Mouse (Mus musculus): ENCODE data around the gene Lrmda. TPM values are rescaled to one million over a fixed set of nuclear protein-coding genes. Genes with fewer than 3 reads are reported as not detected.
A peak's percentile ranks its signal among the peaks of the same experiment; 100 is the strongest.

Gene Lrmda
- polyA plus RNA-seq, 1 experiment: 0.51 TPM

GRCm38 (mm10) chr14:22222574-22222973 is 203.1 kb downstream of the Lrmda start:
- H3K4me1 ChIP-seq (replicated peaks; ENCODE audit: control insufficient read depth, insufficient read depth, low read length): no peaks in the 10 kb centered on the region
- H3K27me3 ChIP-seq (ENCODE audit: control insufficient read depth, insufficient read depth, low read length): no peaks in the 10 kb centered on the region
- H3K36me3 ChIP-seq (ENCODE audit: control insufficient read depth, insufficient read depth, low read length): no peaks in the 10 kb centered on the region
- TF ChIP-seq CTCF (IDR thresholded peaks at IDR 0.05; ENCODE audit: borderline replicate concordance, control insufficient read depth, extremely low read depth, insufficient read depth, low read length, poor library complexity) (no peak), POLR2A (IDR thresholded peaks at IDR 0.05; ENCODE audit: control insufficient read depth, extremely low read depth, insufficient read depth, low read length, poor library complexity) (no peak)
- no peak overlapping the region for H3K27ac ChIP-seq (ENCODE audit: control insufficient read depth, insufficient read depth, low read length)
- WGBS: 98% methylated on average over 3 of the region's 3 CpGs
- no peak for DNase-seq
- no peak overlapping the region for H3K4me3 ChIP-seq (ENCODE audit: control insufficient read depth, insufficient read depth, low read length)

GRCm38 (mm10) chr14:22226205-22226604 is 206.7 kb downstream of the Lrmda start:
- Histone ChIP-seq H3K27ac (ENCODE audit: control insufficient read depth, insufficient read depth, low read length) (no peak overlapping the region), H3K36me3 (ENCODE audit: control insufficient read depth, insufficient read depth, low read length) (no peaks in the 10 kb centered on the region), H3K4me1 (replicated peaks; ENCODE audit: control insufficient read depth, insufficient read depth, low read length) (no peaks in the 10 kb centered on the region), H3K27me3 (ENCODE audit: control insufficient read depth, insufficient read depth, low read length) (no peaks in the 10 kb centered on the region), H3K4me3 (ENCODE audit: control insufficient read depth, insufficient read depth, low read length) (no peak overlapping the region)
- DNase-seq: no peak
- TF ChIP-seq CTCF (IDR thresholded peaks at IDR 0.05; ENCODE audit: borderline replicate concordance, control insufficient read depth, extremely low read depth, insufficient read depth, low read length, poor library complexity) (no peak), POLR2A (IDR thresholded peaks at IDR 0.05; ENCODE audit: control insufficient read depth, extremely low read depth, insufficient read depth, low read length, poor library complexity) (no peak)
- WGBS: 47% methylated on average over 2 of the region's 2 CpGs

GRCm38 (mm10) chr14:22228253-22228968 is 208.9 kb downstream of the Lrmda start:
- H3K36me3 ChIP-seq (ENCODE audit: control insufficient read depth, insufficient read depth, low read length): no peaks in the 10 kb centered on the region
- 90% methylated on average over 7 of the region's 7 CpGs for WGBS

DNA sequence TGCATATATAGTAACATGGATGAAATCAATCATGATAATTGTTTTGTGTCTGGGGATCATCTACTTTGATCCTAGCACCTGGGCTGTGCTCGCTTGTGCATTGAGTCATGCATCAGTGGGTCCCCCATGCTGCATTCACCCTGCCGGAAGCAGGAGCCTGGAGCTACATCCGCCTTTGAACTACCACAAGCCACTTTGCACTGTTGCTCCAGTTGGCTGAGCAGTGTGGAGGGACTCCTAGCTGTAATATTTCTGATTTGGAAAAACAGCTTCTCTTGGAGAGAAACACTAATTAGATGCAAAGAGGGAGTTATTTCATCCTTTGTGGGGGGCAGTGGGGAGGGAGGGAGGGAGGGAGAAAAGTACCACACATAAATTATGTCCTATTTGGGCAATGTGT is 220.8 kb downstream of the Lrmda start:
- WGBS: 93% methylated on average over 3 of the region's 3 CpGs

More at GRCm38 (mm10) chr14:22228253-22228968, 208.9 kb downstream of the Lrmda start:
- DNase-seq: no peak
- Histone ChIP-seq H3K27me3 (ENCODE audit: control insufficient read depth, insufficient read depth, low read length) (no peaks in the 10 kb centered on the region), H3K4me1 (replicated peaks; ENCODE audit: control insufficient read depth, insufficient read depth, low read length) (no peaks in the 10 kb centered on the region), H3K27ac (ENCODE audit: control insufficient read depth, insufficient read depth, low read length) (no peak overlapping the region), H3K4me3 (ENCODE audit: control insufficient read depth, insufficient read depth, low read length) (no peak overlapping the region)
- no peak for TF ChIP-seq CTCF (IDR thresholded peaks at IDR 0.05; ENCODE audit: borderline replicate concordance, control insufficient read depth, extremely low read depth, insufficient read depth, low read length, poor library complexity)
- TF ChIP-seq POLR2A (IDR thresholded peaks at IDR 0.05; ENCODE audit: control insufficient read depth, extremely low read depth, insufficient read depth, low read length, poor library complexity): no peak

DNA sequence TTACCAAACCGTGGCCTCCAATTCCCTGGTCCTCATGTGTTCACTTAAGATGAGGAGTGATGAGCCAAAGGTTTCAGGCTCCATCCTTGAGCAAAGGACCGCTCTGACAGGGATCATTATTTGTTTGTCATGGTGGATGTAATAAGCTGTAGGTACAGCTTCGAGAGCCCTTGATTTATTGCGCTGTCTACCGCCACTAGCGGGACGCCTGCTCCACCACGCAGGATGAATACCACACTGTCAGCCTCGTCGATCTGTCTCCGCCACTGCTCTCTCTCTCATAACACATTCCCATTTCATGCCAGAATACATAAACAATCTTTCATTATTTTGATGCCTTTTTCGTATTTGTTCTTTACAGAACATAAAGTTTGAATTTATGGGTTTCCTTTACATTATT is 235.9 kb downstream of the Lrmda start:
- TF ChIP-seq CTCF (IDR thresholded peaks at IDR 0.05; ENCODE audit: borderline replicate concordance, control insufficient read depth, extremely low read depth, insufficient read depth, low read length, poor library complexity) (no peak), POLR2A (IDR thresholded peaks at IDR 0.05; ENCODE audit: control insufficient read depth, extremely low read depth, insufficient read depth, low read length, poor library complexity) (no peak)
- WGBS: 95% methylated on average over 12 of the region's 12 CpGs
- no peaks in the 10 kb centered on the region for H3K36me3 ChIP-seq (ENCODE audit: control insufficient read depth, insufficient read depth, low read length)
- H3K4me1 ChIP-seq (replicated peaks; ENCODE audit: control insufficient read depth, insufficient read depth, low read length): peaks cover 7% of the 10 kb centered on the region
- H3K27ac ChIP-seq (ENCODE audit: control insufficient read depth, insufficient read depth, low read length): no peak overlapping the region
- no peak for DNase-seq
- H3K27me3 ChIP-seq (ENCODE audit: control insufficient read depth, insufficient read depth, low read length): no peaks in the 10 kb centered on the region
- no peak overlapping the region for H3K4me3 ChIP-seq (ENCODE audit: control insufficient read depth, insufficient read depth, low read length)

More for the DNA sequence above, 220.8 kb downstream of the Lrmda start:
- Histone ChIP-seq H3K4me3 (ENCODE audit: control insufficient read depth, insufficient read depth, low read length) (no peak overlapping the region), H3K27ac (ENCODE audit: control insufficient read depth, insufficient read depth, low read length) (no peak overlapping the region), H3K27me3 (ENCODE audit: control insufficient read depth, insufficient read depth, low read length) (no peaks in the 10 kb centered on the region), H3K4me1 (replicated peaks; ENCODE audit: control insufficient read depth, insufficient read depth, low read length) (no peaks in the 10 kb centered on the region), H3K36me3 (ENCODE audit: control insufficient read depth, insufficient read depth, low read length) (no peaks in the 10 kb centered on the region)
- no peak for DNase-seq
- TF ChIP-seq CTCF (IDR thresholded peaks at IDR 0.05; ENCODE audit: borderline replicate concordance, control insufficient read depth, extremely low read depth, insufficient read depth, low read length, poor library complexity) (no peak), POLR2A (IDR thresholded peaks at IDR 0.05; ENCODE audit: control insufficient read depth, extremely low read depth, insufficient read depth, low read length, poor library complexity) (no peak)

DNA sequence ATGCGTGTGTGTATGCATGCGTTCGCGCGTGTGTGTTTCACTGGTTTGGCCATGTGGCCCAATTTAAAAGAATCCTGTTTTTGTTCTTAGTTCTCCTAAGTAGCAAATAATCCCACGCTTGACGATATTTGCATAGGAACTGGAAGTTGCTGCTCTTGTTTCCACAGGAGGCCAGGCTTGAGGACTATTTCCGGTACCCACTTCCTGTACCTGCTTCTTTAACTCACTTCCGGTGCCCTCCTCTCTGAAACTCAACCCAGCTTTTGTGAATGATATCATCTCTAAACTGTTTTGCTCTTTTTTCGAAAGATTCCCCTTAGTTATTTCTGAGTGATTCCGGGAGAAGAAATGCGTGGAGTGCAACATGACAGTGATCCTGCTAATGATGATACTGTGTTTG is 236.8 kb downstream of the Lrmda start:
- 67% methylated on average over 12 of the region's 12 CpGs for WGBS
- Histone ChIP-seq H3K27ac (ENCODE audit: control insufficient read depth, insufficient read depth, low read length) (no peak overlapping the region), H3K4me1 (replicated peaks; ENCODE audit: control insufficient read depth, insufficient read depth, low read length) (peaks cover 7% of the 10 kb centered on the region), H3K4me3 (ENCODE audit: control insufficient read depth, insufficient read depth, low read length) (no peak overlapping the region), H3K36me3 (ENCODE audit: control insufficient read depth, insufficient read depth, low read length) (no peaks in the 10 kb centered on the region), H3K27me3 (ENCODE audit: control insufficient read depth, insufficient read depth, low read length) (no peaks in the 10 kb centered on the region)
- TF ChIP-seq POLR2A (IDR thresholded peaks at IDR 0.05; ENCODE audit: control insufficient read depth, extremely low read depth, insufficient read depth, low read length, poor library complexity) (no peak), CTCF (IDR thresholded peaks at IDR 0.05; ENCODE audit: borderline replicate concordance, control insufficient read depth, extremely low read depth, insufficient read depth, low read length, poor library complexity) (no peak)
- peak; percentile 19 for DNase-seq
